Mouse (Mus musculus): ENCODE results near the gene Olfr974. TPM values are rescaled to one million over a fixed set of nuclear protein-coding genes. Genes with fewer than 3 reads are reported as not detected.
"Not testable (repeated sequence)": the region's sequence is repeated elsewhere in the genome, so short reads cannot be mapped to it uniquely, and the experiment has no call there.

Olfr974 gene
- polyA plus RNA-seq, 1 experiment from 2014 or later = not detected

DNA sequence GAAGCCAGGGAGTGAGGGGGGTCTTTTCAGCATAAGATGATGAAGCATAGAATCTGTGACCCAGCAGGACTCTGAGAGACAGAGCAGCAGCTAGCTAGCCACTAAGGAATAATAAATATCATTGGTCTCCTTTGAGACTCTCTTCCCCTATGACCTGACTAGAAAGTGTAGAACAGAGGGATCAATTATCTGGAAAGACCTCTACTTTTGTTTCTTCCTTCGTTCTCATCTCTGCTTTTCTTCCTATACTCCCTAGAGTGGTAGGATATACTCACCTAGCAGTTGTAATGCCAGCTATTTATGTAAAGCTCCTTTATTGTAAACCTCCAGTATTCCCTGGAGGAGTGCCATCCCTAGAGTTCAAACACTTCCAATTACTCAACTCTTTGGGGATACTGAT lies 14.6 kb downstream of the Olfr974 start, which contains the start of gene Olfr975:
Gene Olfr975, minus strand, starts transcription at position 101 of the 400 bp plus-strand sequence.
- Histone ChIP-seq H3K4me3 (replicated peaks; ENCODE audit: low read depth, low read length) (no peak within 1 kb of the TSS), H3K36me3 (ENCODE audit: insufficient read depth, low read length) (no peaks in the 10 kb centered on the region), H3K4me1 (replicated peaks; ENCODE audit: insufficient read depth, low read length) (no peaks in the 10 kb centered on the region), H3K4me2 (ENCODE audit: low read length) (no peak within 1 kb of the TSS), H3K9ac (ENCODE audit: low read depth, low read length) (no peak within 1 kb of the TSS), H3K27ac (no peak within 1 kb of the TSS), H3K9me3 (replicated peaks; ENCODE audit: low read length) (no peaks in the 10 kb centered on the region), H3K27me3 (ENCODE audit: insufficient read depth, low read length) (no peaks in the 10 kb centered on the region)
- ATAC-seq (replicated peaks; ENCODE audit: low FRiP score, low read depth) (no peak), DNase-seq (ENCODE audit: low spot score) (no peak)
- 53% methylated on average over 1 of the region's 1 CpGs for WGBS
- TF ChIP-seq CTCF (IDR thresholded peaks at IDR 0.05; ENCODE audit: low read depth) = no peak

- 80% methylated on average over 6 of the region's 9 CpGs for WGBS
- H3K4me3 ChIP-seq (replicated peaks; ENCODE audit: low read depth, low read length); DNase-seq (ENCODE audit: low spot score): not testable (repeated sequence)
Observed at GRCm38 (mm10) chr9:39961033-39961432, 23.7 kb downstream of the Olfr974 start, which contains the start of gene Olfr976. TSS of gene Olfr976 (minus strand) at chr9:39961133.

GRCm38 (mm10) chr9:39976581-39977145 lies 39.4 kb downstream of the Olfr974 start:
- not testable (repeated sequence) for H3K9ac ChIP-seq (ENCODE audit: low read depth, low read length); H3K4me3 ChIP-seq (replicated peaks; ENCODE audit: low read depth, low read length); H3K4me2 ChIP-seq (ENCODE audit: low read length); H3K27ac ChIP-seq; ATAC-seq (replicated peaks; ENCODE audit: low FRiP score, low read depth); H3K36me3 ChIP-seq (ENCODE audit: insufficient read depth, low read length); H3K9me3 ChIP-seq (replicated peaks; ENCODE audit: low read length); H3K4me1 ChIP-seq (replicated peaks; ENCODE audit: insufficient read depth, low read length); DNase-seq (ENCODE audit: low spot score); H3K27me3 ChIP-seq (ENCODE audit: insufficient read depth, low read length)
- 85% methylated on average over 1 of the region's 1 CpGs for WGBS

More at GRCm38 (mm10) chr9:39961033-39961432, 23.7 kb downstream of the Olfr974 start, which contains the start of gene Olfr976:
- ATAC-seq (replicated peaks; ENCODE audit: low FRiP score, low read depth); H3K9me3 ChIP-seq (replicated peaks; ENCODE audit: low read length); H3K27ac ChIP-seq; H3K9ac ChIP-seq (ENCODE audit: low read depth, low read length); H3K27me3 ChIP-seq (ENCODE audit: insufficient read depth, low read length); H3K36me3 ChIP-seq (ENCODE audit: insufficient read depth, low read length); H3K4me2 ChIP-seq (ENCODE audit: low read length); H3K4me1 ChIP-seq (replicated peaks; ENCODE audit: insufficient read depth, low read length): not testable (repeated sequence)

DNA sequence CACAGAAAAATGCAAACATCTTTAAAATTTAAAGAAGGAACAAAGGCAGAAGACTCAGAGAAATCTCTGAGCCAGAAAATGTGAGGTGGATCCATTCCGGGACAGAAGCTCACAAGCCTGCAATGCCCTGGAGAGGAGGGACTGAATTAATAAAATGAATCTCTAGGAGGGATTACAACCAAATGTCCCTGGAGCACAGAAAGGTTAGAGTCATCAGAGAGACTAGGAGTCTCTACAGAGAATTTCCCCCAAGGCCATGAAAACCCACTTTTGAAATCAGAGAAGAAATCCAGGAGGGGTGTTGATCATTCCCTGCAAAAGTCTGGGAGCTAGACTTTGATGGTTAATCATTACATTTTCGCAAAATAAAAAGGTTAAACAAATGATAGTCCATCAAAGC lies 54.5 kb downstream of the Olfr974 start, which contains the start of gene Olfr978:
Gene Olfr978, plus strand, starts transcription at position 301 of the 400 bp plus-strand sequence.
- no peaks in the 10 kb centered on the region for H3K4me1 ChIP-seq (replicated peaks; ENCODE audit: insufficient read depth, low read length)
- no peak within 1 kb of the TSS for H3K27ac ChIP-seq
- no peak within 1 kb of the TSS for H3K4me3 ChIP-seq (replicated peaks; ENCODE audit: low read depth, low read length)
- H3K4me2 ChIP-seq (ENCODE audit: low read length) = no peak within 1 kb of the TSS
- H3K9ac ChIP-seq (ENCODE audit: low read depth, low read length) = no peak within 1 kb of the TSS
- H3K27me3 ChIP-seq (ENCODE audit: insufficient read depth, low read length) = no peaks in the 10 kb centered on the region
- DNase-seq (ENCODE audit: low spot score) = no peak
- no peaks in the 10 kb centered on the region for H3K36me3 ChIP-seq (ENCODE audit: insufficient read depth, low read length)
- no peaks in the 10 kb centered on the region for H3K9me3 ChIP-seq (replicated peaks; ENCODE audit: low read length)
- TF ChIP-seq CTCF (IDR thresholded peaks at IDR 0.05; ENCODE audit: low read depth) = no peak
- ATAC-seq (replicated peaks; ENCODE audit: low FRiP score, low read depth) = no peak
- WGBS = 83% methylated on average over 2 of the region's 2 CpGs

Other genes with a start within 250 kb of the Olfr974 start
- not detected in 2 replicates for gene Olfr149, start 230.4 kb upstream of the Olfr974 start, polyA plus RNA-seq (2015; fragmentation: Nextera tagmentation; extraction: Ambion mirVana)
- gene Olfr965, start 226.1 kb upstream of the Olfr974 start, polyA plus RNA-seq (2015; fragmentation: Nextera tagmentation; extraction: Ambion mirVana) = not detected in 2 replicates
- not detected in 2 replicates for gene Olfr150, start 206.5 kb upstream of the Olfr974 start, polyA plus RNA-seq (2015; fragmentation: Nextera tagmentation; extraction: Ambion mirVana)
- gene Olfr967, start 191.3 kb upstream of the Olfr974 start, polyA plus RNA-seq (2015; fragmentation: Nextera tagmentation; extraction: Ambion mirVana) = not detected in 2 replicates
- not detected in 2 replicates for gene Olfr968, start 154.2 kb upstream of the Olfr974 start, polyA plus RNA-seq (2015; fragmentation: Nextera tagmentation; extraction: Ambion mirVana)
- not detected in 2 replicates for gene Olfr969, start 146.6 kb upstream of the Olfr974 start, polyA plus RNA-seq (2015; fragmentation: Nextera tagmentation; extraction: Ambion mirVana)
- not detected in 2 replicates for gene Olfr970, start 128.6 kb upstream of the Olfr974 start, polyA plus RNA-seq (2015; fragmentation: Nextera tagmentation; extraction: Ambion mirVana)
- gene Olfr971, start 100.6 kb upstream of the Olfr974 start, polyA plus RNA-seq (2015; fragmentation: Nextera tagmentation; extraction: Ambion mirVana) = not detected in 2 replicates
- gene Olfr972, start 71.1 kb upstream of the Olfr974 start, polyA plus RNA-seq (2015; fragmentation: Nextera tagmentation; extraction: Ambion mirVana) = not detected in 2 replicates
- gene Olfr229, start 30.2 kb upstream of the Olfr974 start, polyA plus RNA-seq (2015; fragmentation: Nextera tagmentation; extraction: Ambion mirVana) = not detected in 2 replicates
- not detected in 2 replicates for gene Olfr975, start 14.5 kb downstream of the Olfr974 start, polyA plus RNA-seq (2015; fragmentation: Nextera tagmentation; extraction: Ambion mirVana)
- gene Olfr976, start 23.6 kb downstream of the Olfr974 start, polyA plus RNA-seq (2015; fragmentation: Nextera tagmentation; extraction: Ambion mirVana) = not detected in 2 replicates
- gene Olfr978, start 54.6 kb downstream of the Olfr974 start, polyA plus RNA-seq (2015; fragmentation: Nextera tagmentation; extraction: Ambion mirVana) = not detected in 2 replicates
- gene Olfr979, start 66.0 kb downstream of the Olfr974 start, polyA plus RNA-seq (2015; fragmentation: Nextera tagmentation; extraction: Ambion mirVana) = not detected in 2 replicates
- not detected in 2 replicates for gene Olfr980, start 72.1 kb downstream of the Olfr974 start, polyA plus RNA-seq (2015; fragmentation: Nextera tagmentation; extraction: Ambion mirVana)
- not detected in 2 replicates for gene Olfr981, start 84.0 kb downstream of the Olfr974 start, polyA plus RNA-seq (2015; fragmentation: Nextera tagmentation; extraction: Ambion mirVana)
- gene Olfr982, start 136.3 kb downstream of the Olfr974 start, polyA plus RNA-seq (2015; fragmentation: Nextera tagmentation; extraction: Ambion mirVana) = not detected in 2 replicates
- gene Olfr983, start 156.1 kb downstream of the Olfr974 start, polyA plus RNA-seq (2015; fragmentation: Nextera tagmentation; extraction: Ambion mirVana) = not detected in 2 replicates
- gene Olfr984, start 176.7 kb downstream of the Olfr974 start, polyA plus RNA-seq (2015; fragmentation: Nextera tagmentation; extraction: Ambion mirVana) = not detected in 2 replicates
- not detected in 2 replicates for gene Olfr985, start 192.7 kb downstream of the Olfr974 start, polyA plus RNA-seq (2015; fragmentation: Nextera tagmentation; extraction: Ambion mirVana)
- gene Tmem225, start 210.6 kb downstream of the Olfr974 start, polyA plus RNA-seq (2015; fragmentation: Nextera tagmentation; extraction: Ambion mirVana) = not detected in 2 replicates
- 0.06 TPM in 1 of 2 replicates, not detected in the other for gene Olfr986, start 243.4 kb downstream of the Olfr974 start, polyA plus RNA-seq (2015; fragmentation: Nextera tagmentation; extraction: Ambion mirVana)

Data from kidney, postnatal 0 days (tissue).